Mouse (Mus musculus): Measurements from ENCODE around the gene Gm21304. TPM values are rescaled to one million over a fixed set of nuclear protein-coding genes. Genes with fewer than 3 reads are reported as not detected.

The Gm21304 gene
- polyA plus RNA-seq, 1 experiment from 2014 or later: not detected

Other genes starting within 250 kb of the Gm21304 start
- gene Gm21293, start 25.5 kb upstream of the Gm21304 start, polyA plus RNA-seq (2015; fragmentation: Nextera tagmentation; extraction: Ambion mirVana): not detected in 2 replicates
- gene Gm6763, start 17.0 kb upstream of the Gm21304 start, polyA plus RNA-seq (2015; fragmentation: Nextera tagmentation; extraction: Ambion mirVana): not detected in 2 replicates
- gene Gm8764, start 8.5 kb upstream of the Gm21304 start, polyA plus RNA-seq (2015; fragmentation: Nextera tagmentation; extraction: Ambion mirVana): not detected in 2 replicates
- gene Gm21312, start 8.5 kb downstream of the Gm21304 start, polyA plus RNA-seq (2015; fragmentation: Nextera tagmentation; extraction: Ambion mirVana): not detected in 2 replicates
- not detected in 2 replicates for gene Gm20765, start 17.0 kb downstream of the Gm21304 start, polyA plus RNA-seq (2015; fragmentation: Nextera tagmentation; extraction: Ambion mirVana)
- gene Gm4340, start 25.5 kb downstream of the Gm21304 start, polyA plus RNA-seq (2015; fragmentation: Nextera tagmentation; extraction: Ambion mirVana): not detected in 2 replicates

Data from hindbrain, embryonic 13.5 days (tissue).